Mouse (Mus musculus) C2C12 (cell line): ENCODE results near the gene Celf2. TPM values are rescaled to one million over a fixed set of nuclear protein-coding genes. Genes with fewer than 3 reads are reported as not detected.

Experiments used
- H3K27me3 ChIP-seq: one replicate; pipeline ENCODE4 v1.6.1; 2011; ENCODE audit not compliant: control insufficient read depth, insufficient read depth, insufficient read length
- H3K36me3 ChIP-seq: one replicate; pipeline ENCODE4 v1.6.1; 2011; ENCODE audit not compliant: control insufficient read depth, insufficient read depth
- H3K4me3 ChIP-seq: one replicate; pipeline ENCODE4 v1.5.1; 2011; ENCODE audit warnings: mild to moderate bottlenecking, control low read depth; ENCODE audit not compliant: poor library complexity, insufficient read depth, severe bottlenecking
- H3K79me2 ChIP-seq: one replicate; pipeline ENCODE4 v1.6.1; 2011; ENCODE audit not compliant: control insufficient read depth, insufficient read depth
- H3K79me3 ChIP-seq: one replicate; pipeline ENCODE4 v1.6.1; 2011; ENCODE audit warnings: low read depth, control low read depth
- H3ac ChIP-seq: one replicate; pipeline ENCODE3; 2011; ENCODE audit warnings: low read depth; ENCODE audit not compliant: control insufficient read depth, insufficient read length
- CEBPB ChIP-seq: IDR thresholded peaks from one replicate; pipeline ENCODE4 v1.6.1; 2011; ENCODE audit warnings: low read depth, mild to moderate bottlenecking, control low read depth, moderate library complexity
- CTCF ChIP-seq: IDR thresholded peaks from one replicate; pipeline ENCODE4 v1.5.1; 2011; ENCODE audit not compliant: control insufficient read depth, insufficient read depth, insufficient read length
- FOSL1 ChIP-seq: IDR thresholded peaks from one replicate; pipeline ENCODE4 v1.8.0; 2011; ENCODE audit warnings: mild to moderate bottlenecking, low read length; ENCODE audit not compliant: poor library complexity, insufficient read depth, severe bottlenecking
- MAX ChIP-seq: IDR thresholded peaks from one replicate; pipeline ENCODE4 v1.6.1; 2011; ENCODE audit warnings: mild to moderate bottlenecking, control low read depth
- MYOD1 ChIP-seq: IDR thresholded peaks from one replicate; pipeline ENCODE4 v1.6.1; 2011; ENCODE audit warnings: low read depth; ENCODE audit not compliant: control insufficient read depth, insufficient read length
- MYOG ChIP-seq: IDR thresholded peaks from one replicate; pipeline ENCODE4 v1.6.1; 2011; ENCODE audit not compliant: control insufficient read depth, insufficient read length; ENCODE audit errors: extremely low read depth
- USF1 ChIP-seq: IDR thresholded peaks from one replicate; pipeline ENCODE4 v1.6.1; 2011; ENCODE audit warnings: low read depth, mild to moderate bottlenecking, control low read depth, moderate library complexity
- polyA plus RNA-seq: library from polyadenylated mRNA; unstranded; fragments of >200 nt; fragmentation: generic; extraction: Trizol; gene quantifications from one replicate; pipeline ENCODE4 v1.2.1, GENCODE M21; 2012; ENCODE audit warnings: missing spikeins

Gene Celf2
- polyA plus RNA-seq, 1 experiment, result 14.3 TPM

DNA sequence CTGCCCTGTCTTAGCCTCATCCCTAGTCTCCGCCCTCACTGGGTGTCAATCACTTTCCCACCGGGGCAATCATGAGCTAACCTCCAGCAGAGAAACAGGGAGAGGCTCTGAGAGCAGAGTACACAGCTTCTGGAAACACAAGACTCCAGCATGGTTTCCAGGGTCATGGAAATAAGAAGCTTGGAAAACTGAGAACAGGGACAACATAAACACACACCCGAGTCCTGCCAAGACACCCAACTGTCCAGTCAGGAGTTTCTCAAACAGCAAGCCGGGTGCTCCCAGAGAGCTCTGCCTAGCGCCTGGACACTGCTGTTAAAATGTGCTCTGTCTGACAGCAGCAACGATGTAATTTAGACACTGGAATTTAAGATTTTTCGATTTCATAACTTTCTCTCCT, 599.4 kb downstream of the Celf2 start:
- Histone ChIP-seq H3K36me3 (no peaks in the 10 kb centered on the region), H3K79me3 (no peaks in the 10 kb centered on the region), H3K79me2 (no peaks in the 10 kb centered on the region), H3K4me3 (no peak overlapping the region), H3K27me3 (no peaks in the 10 kb centered on the region), H3ac (no peak overlapping the region)
- TF ChIP-seq MYOD1 (no peak), USF1 (no peak), CTCF (no peak), FOSL1 (no peak), MAX (no peak), MYOG (no peak), CEBPB (no peak)

- Histone ChIP-seq H3K4me3 (no peak overlapping the region), H3K79me2 (no peaks in the 10 kb centered on the region), H3K79me3 (no peaks in the 10 kb centered on the region), H3K27me3 (no peaks in the 10 kb centered on the region), H3K36me3 (no peaks in the 10 kb centered on the region), H3ac (no peak overlapping the region)
- TF ChIP-seq MAX (no peak), FOSL1 (no peak), CTCF (no peak), MYOG (no peak)
These were observed 605.0 kb downstream of the Celf2 start for GRCm38 (mm10) chr2:6904411-6904810.

DNA sequence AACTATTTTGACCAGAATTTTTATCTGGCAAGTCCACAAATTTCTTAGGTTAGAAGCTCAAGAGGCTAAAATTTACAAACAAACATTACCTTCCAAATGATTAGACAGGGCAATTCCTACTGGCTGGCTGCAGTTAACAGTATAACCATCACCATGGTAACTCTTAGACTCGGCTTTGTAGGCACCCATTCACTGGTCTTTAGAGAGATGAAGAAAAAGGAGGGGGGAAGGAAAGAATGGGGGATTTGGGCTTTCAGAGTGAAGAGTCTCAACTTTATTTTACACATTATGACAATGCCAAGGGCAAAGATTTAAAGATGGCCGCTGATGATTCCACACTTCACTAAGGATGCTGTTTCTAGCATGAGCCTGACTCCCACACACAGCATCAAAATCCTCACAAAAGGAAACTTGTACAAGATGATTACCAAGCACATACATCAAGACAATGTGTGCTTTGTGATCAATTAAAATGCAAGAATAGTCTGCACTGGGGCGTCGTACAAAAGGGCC, 606.1 kb downstream of the Celf2 start:
- Histone ChIP-seq H3K79me2 (no peaks in the 10 kb centered on the region), H3ac (no peak overlapping the region), H3K36me3 (no peaks in the 10 kb centered on the region), H3K4me3 (no peak overlapping the region), H3K79me3 (no peaks in the 10 kb centered on the region), H3K27me3 (no peaks in the 10 kb centered on the region)
- no peak for TF ChIP-seq MYOG
- TF ChIP-seq USF1, result no peak
- TF ChIP-seq FOSL1, result no peak
- TF ChIP-seq MAX, result no peak
- TF ChIP-seq CEBPB, result no peak
- no peak for TF ChIP-seq CTCF
- TF ChIP-seq MYOD1, result no peak

- Histone ChIP-seq H3ac (no peak overlapping the region), H3K4me3 (no peak overlapping the region), H3K79me3 (no peaks in the 10 kb centered on the region), H3K36me3 (no peaks in the 10 kb centered on the region), H3K27me3 (no peaks in the 10 kb centered on the region), H3K79me2 (no peaks in the 10 kb centered on the region)
- TF ChIP-seq FOSL1, result no peak
- TF ChIP-seq CTCF, result no peak
- TF ChIP-seq MAX, result no peak
These were observed 612.5 kb downstream of the Celf2 start for GRCm38 (mm10) chr2:6896896-6897295.

DNA sequence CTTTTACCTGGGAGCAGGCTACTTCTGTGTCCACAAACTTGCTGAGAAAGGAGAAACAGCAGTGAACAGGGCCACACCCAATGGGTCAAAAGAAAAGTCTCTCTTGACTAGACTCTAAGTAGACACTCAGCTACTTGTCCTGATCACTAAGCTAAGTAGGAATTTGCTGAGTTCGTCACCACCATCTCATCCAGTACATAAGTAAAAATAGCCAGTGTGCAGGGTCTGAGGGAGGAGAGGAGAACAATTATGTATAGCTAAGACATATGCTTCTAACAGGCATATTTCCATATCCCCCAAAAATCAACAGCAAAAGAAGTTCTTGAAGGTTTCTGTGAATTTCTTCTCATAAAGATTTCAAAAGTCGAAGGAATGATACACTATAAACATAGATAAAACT, 615.8 kb downstream of the Celf2 start:
- no peak for TF ChIP-seq MYOD1
- no peak for TF ChIP-seq FOSL1
- no peak for TF ChIP-seq MAX
- no peak for TF ChIP-seq CTCF
- no peak for TF ChIP-seq USF1
- no peak for TF ChIP-seq MYOG
- no peak for TF ChIP-seq CEBPB
- no peaks in the 10 kb centered on the region for H3K79me2 ChIP-seq
- H3ac ChIP-seq, result no peak overlapping the region
- H3K79me3 ChIP-seq, result no peaks in the 10 kb centered on the region
- H3K4me3 ChIP-seq, result no peak overlapping the region
- no peaks in the 10 kb centered on the region for H3K36me3 ChIP-seq
- no peaks in the 10 kb centered on the region for H3K27me3 ChIP-seq

DNA sequence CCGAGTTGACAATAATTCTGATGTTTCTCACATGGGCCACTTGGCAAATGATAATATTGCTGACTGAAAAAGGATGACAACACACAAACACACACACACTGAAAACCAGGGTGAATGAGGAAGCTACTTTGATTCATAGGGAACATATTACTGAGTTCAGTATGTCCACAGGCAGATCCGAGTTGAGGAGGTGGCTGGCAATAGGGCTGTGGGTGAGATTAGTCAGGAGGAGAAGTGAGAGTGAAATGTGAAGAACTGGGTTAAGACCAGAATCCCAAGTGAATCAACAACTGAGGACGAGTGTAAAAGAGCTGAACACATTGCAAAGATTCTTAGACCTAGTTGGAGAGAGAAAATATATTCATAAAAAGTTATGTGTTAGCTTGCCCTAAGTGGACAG, 616.3 kb downstream of the Celf2 start:
- no peak overlapping the region for H3ac ChIP-seq
- H3K4me3 ChIP-seq, result no peak overlapping the region
- no peak for TF ChIP-seq CTCF
- no peak for TF ChIP-seq MYOG
- no peak for TF ChIP-seq MYOD1
- TF ChIP-seq USF1, result no peak
- TF ChIP-seq FOSL1, result no peak
- no peak for TF ChIP-seq MAX
- no peak for TF ChIP-seq CEBPB
- H3K27me3 ChIP-seq, result no peaks in the 10 kb centered on the region
- no peaks in the 10 kb centered on the region for H3K79me3 ChIP-seq
- H3K79me2 ChIP-seq, result no peaks in the 10 kb centered on the region
- H3K36me3 ChIP-seq, result no peaks in the 10 kb centered on the region
